Mouse (Mus musculus): ENCODE data around the gene 4930516K23Rik. TPM values are rescaled to one million over a fixed set of nuclear protein-coding genes. Genes with fewer than 3 reads are reported as not detected.

The 4930516K23Rik gene
- polyA plus RNA-seq, 1 experiment from 2014 or later: not detected

DNA sequence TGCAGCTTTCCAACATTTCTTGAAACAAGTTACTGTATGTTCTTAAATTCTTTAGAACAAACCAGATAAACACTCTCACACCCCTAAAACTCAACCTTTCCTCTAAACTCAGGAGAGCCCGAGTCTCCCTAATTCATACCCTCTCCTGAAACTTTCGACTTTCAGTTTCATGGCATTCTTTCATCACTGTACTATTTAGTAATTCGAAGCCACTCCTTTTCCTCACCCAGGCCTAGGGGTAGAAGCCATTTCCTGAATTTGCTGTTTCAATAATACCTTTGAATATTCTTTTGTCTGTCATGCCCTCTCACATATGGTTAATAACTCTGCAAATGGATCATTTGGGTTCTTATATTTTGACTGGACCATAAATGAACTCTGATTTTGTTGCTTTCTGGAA is 34.3 kb downstream of the 4930516K23Rik start:
- no peak overlapping the region for H3K27ac ChIP-seq (replicated peaks; ENCODE audit: low read depth, low read length)
- ATAC-seq (ENCODE audit: low FRiP score, low TSS enrichment) (no peak), DNase-seq (no peak)
- H3K9ac ChIP-seq (replicated peaks; ENCODE audit: low read length): no peak overlapping the region
- H3K4me2 ChIP-seq (ENCODE audit: low read length): no peak overlapping the region
- WGBS: 83% methylated on average over 3 of the region's 3 CpGs
- no peaks in the 10 kb centered on the region for H3K9me3 ChIP-seq (ENCODE audit: control insufficient read depth, low read length)
- no peaks in the 10 kb centered on the region for H3K4me1 ChIP-seq (ENCODE audit: control insufficient read depth, insufficient read depth, low read length)
- no peaks in the 10 kb centered on the region for H3K36me3 ChIP-seq (ENCODE audit: control insufficient read depth, insufficient read depth, low read length)
- H3K4me3 ChIP-seq (replicated peaks; ENCODE audit: low read depth, low read length): no peak overlapping the region
- H3K27me3 ChIP-seq (ENCODE audit: control insufficient read depth, insufficient read depth, low read length): no peaks in the 10 kb centered on the region

DNA sequence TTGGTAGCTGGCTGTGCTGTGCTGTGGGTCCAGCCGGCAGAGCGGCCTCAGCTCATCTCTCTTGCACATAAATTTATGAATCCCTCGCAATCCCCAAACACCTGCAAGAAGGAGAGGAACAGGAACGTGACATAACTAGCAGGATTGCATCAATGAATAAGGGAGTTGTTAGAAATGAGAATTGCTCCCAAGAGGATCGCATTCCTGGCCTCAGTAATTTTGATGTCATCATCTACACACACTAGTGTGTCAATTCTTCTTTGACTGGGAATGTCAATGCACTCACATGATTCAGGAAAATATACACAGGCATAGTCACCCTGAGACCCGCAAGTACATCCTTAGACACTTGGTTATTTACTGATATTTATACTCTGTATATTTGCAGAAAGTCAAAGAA is 35.8 kb downstream of the 4930516K23Rik start, which contains the start of gene Olfr640:
TSS of gene Olfr640 (minus strand) at position 101 of the 400 bp plus-strand sequence.
- ATAC-seq (ENCODE audit: low FRiP score, low TSS enrichment) (no peak), DNase-seq (no peak)
- Histone ChIP-seq H3K36me3 (ENCODE audit: control insufficient read depth, insufficient read depth, low read length) (no peaks in the 10 kb centered on the region), H3K4me2 (ENCODE audit: low read length) (no peak within 1 kb of the TSS), H3K4me3 (replicated peaks; ENCODE audit: low read depth, low read length) (no peak within 1 kb of the TSS), H3K4me1 (ENCODE audit: control insufficient read depth, insufficient read depth, low read length) (no peaks in the 10 kb centered on the region), H3K9me3 (ENCODE audit: control insufficient read depth, low read length) (no peaks in the 10 kb centered on the region), H3K27me3 (ENCODE audit: control insufficient read depth, insufficient read depth, low read length) (no peaks in the 10 kb centered on the region), H3K9ac (replicated peaks; ENCODE audit: low read length) (no peak within 1 kb of the TSS), H3K27ac (replicated peaks; ENCODE audit: low read depth, low read length) (no peak within 1 kb of the TSS)
- 85% methylated on average over 6 of the region's 6 CpGs for WGBS

DNA sequence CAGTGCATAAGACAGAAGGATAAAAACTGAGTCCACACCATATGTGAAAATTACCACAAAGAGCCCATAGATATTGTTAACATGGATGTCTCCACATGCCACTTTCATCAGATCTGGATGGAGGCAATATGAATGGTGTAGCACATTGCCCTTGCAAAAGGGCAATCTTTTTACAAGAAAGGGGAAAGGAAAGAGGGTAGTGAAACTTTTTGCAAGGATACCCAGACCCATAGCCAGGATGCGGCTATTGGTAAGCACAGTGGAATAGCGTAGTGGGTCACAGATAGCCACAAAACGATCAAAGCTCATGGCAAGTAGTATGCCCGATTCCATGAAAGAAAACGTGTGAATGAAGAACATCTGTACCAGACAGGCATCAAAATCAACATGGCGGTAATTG is 39.6 kb downstream of the 4930516K23Rik start:
- H3K4me3 ChIP-seq (replicated peaks; ENCODE audit: low read depth, low read length): no peak overlapping the region
- H3K36me3 ChIP-seq (ENCODE audit: control insufficient read depth, insufficient read depth, low read length): no peaks in the 10 kb centered on the region
- no peaks in the 10 kb centered on the region for H3K9me3 ChIP-seq (ENCODE audit: control insufficient read depth, low read length)
- 94% methylated on average over 6 of the region's 6 CpGs for WGBS
- ATAC-seq (ENCODE audit: low FRiP score, low TSS enrichment): no peak
- H3K4me1 ChIP-seq (ENCODE audit: control insufficient read depth, insufficient read depth, low read length): no peaks in the 10 kb centered on the region
- H3K4me2 ChIP-seq (ENCODE audit: low read length): no peak overlapping the region
- no peak for DNase-seq
- H3K27me3 ChIP-seq (ENCODE audit: control insufficient read depth, insufficient read depth, low read length): no peaks in the 10 kb centered on the region
- H3K27ac ChIP-seq (replicated peaks; ENCODE audit: low read depth, low read length): no peak overlapping the region
- no peak overlapping the region for H3K9ac ChIP-seq (replicated peaks; ENCODE audit: low read length)

DNA sequence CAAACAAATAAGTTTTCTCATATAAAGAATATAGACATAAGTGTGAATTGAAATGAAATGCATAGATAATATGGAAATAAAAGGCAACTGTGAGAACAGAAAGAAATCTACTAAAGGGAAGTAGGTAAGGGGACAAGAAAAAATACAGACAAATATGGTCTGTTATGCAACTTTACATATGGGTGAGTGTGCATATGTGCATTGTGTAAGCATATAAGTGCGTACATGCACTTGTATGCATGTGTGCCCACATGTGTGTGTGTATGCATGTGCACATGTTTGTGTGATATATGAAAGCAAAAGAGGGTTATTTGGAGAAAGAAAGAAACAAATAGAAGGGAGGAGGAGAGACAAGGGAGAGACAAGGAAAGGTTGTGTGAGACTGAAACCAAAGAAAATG is 42.3 kb downstream of the 4930516K23Rik start:
- Histone ChIP-seq H3K36me3 (ENCODE audit: control insufficient read depth, insufficient read depth, low read length) (no peaks in the 10 kb centered on the region), H3K9me3 (ENCODE audit: control insufficient read depth, low read length) (no peaks in the 10 kb centered on the region), H3K4me2 (ENCODE audit: low read length) (no peak overlapping the region), H3K27ac (replicated peaks; ENCODE audit: low read depth, low read length) (no peak overlapping the region), H3K9ac (replicated peaks; ENCODE audit: low read length) (no peak overlapping the region), H3K4me3 (replicated peaks; ENCODE audit: low read depth, low read length) (no peak overlapping the region), H3K4me1 (ENCODE audit: control insufficient read depth, insufficient read depth, low read length) (no peaks in the 10 kb centered on the region), H3K27me3 (ENCODE audit: control insufficient read depth, insufficient read depth, low read length) (no peaks in the 10 kb centered on the region)
- ATAC-seq (ENCODE audit: low FRiP score, low TSS enrichment) (no peak), DNase-seq (no peak)
- 87% methylated on average over 1 of the region's 1 CpGs for WGBS

DNA sequence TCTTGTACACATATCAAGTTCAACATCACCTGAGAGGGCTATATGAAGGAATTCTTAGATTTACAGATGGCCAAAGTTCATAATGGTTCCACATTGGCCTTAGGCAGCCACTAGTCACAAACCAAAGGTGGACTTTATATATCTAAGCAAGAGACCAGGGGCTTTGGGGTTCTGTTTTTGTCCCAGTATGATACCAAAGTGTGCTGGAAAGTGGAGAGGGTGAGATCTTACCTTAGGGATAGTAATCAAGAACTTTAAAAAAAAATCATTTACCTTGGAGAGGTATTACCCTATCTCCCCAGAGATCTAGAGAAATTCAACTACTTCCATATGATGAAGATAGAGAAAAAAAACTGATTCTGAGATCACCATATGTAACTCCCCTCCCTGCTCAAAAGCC is 44.0 kb downstream of the 4930516K23Rik start, which contains the start of gene Olfr639:
TSS of gene Olfr639 (minus strand) at position 101 of the 400 bp plus-strand sequence.
- H3K9ac ChIP-seq (replicated peaks; ENCODE audit: low read length): no peak within 1 kb of the TSS
- ATAC-seq (ENCODE audit: low FRiP score, low TSS enrichment): no peak
- no peak within 1 kb of the TSS for H3K4me2 ChIP-seq (ENCODE audit: low read length)
- H3K36me3 ChIP-seq (ENCODE audit: control insufficient read depth, insufficient read depth, low read length): no peaks in the 10 kb centered on the region
- no peaks in the 10 kb centered on the region for H3K9me3 ChIP-seq (ENCODE audit: control insufficient read depth, low read length)
- H3K4me3 ChIP-seq (replicated peaks; ENCODE audit: low read depth, low read length): no peak within 1 kb of the TSS
- DNase-seq: no peak
- H3K4me1 ChIP-seq (ENCODE audit: control insufficient read depth, insufficient read depth, low read length): no peaks in the 10 kb centered on the region
- no peak within 1 kb of the TSS for H3K27ac ChIP-seq (replicated peaks; ENCODE audit: low read depth, low read length)
- no peaks in the 10 kb centered on the region for H3K27me3 ChIP-seq (ENCODE audit: control insufficient read depth, insufficient read depth, low read length)

Other genes starting within 250 kb of the 4930516K23Rik start
- gene Hbb-bt, start 247.4 kb downstream of the 4930516K23Rik start, polyA plus RNA-seq (2014; fragmentation: Nextera tagmentation; extraction: Ambion mirVana): 856 and 1,369 TPM in 2 replicates
- gene Hbb-bs, start 233.3 kb downstream of the 4930516K23Rik start, polyA plus RNA-seq (2014; fragmentation: Nextera tagmentation; extraction: Ambion mirVana): 2,393 and 3,364 TPM in 2 replicates
- gene Hbb-bh2, start 220.9 kb downstream of the 4930516K23Rik start, polyA plus RNA-seq (2014; fragmentation: Nextera tagmentation; extraction: Ambion mirVana): not detected in 2 replicates
- 0.78 and 4.0 TPM in 2 replicates for gene Hbb-bh1, start 218.3 kb downstream of the 4930516K23Rik start, polyA plus RNA-seq (2014; fragmentation: Nextera tagmentation; extraction: Ambion mirVana)
- 175 and 602 TPM in 2 replicates for gene Hbb-y, start 208.2 kb downstream of the 4930516K23Rik start, polyA plus RNA-seq (2014; fragmentation: Nextera tagmentation; extraction: Ambion mirVana)
- not detected in 2 replicates for gene Olfr66, start 175.2 kb downstream of the 4930516K23Rik start, polyA plus RNA-seq (2014; fragmentation: Nextera tagmentation; extraction: Ambion mirVana)
- gene Olfr64, start 167.0 kb downstream of the 4930516K23Rik start, polyA plus RNA-seq (2014; fragmentation: Nextera tagmentation; extraction: Ambion mirVana): not detected in 2 replicates
- gene Olfr65, start 158.0 kb downstream of the 4930516K23Rik start, polyA plus RNA-seq (2014; fragmentation: Nextera tagmentation; extraction: Ambion mirVana): not detected in 2 replicates
- not detected in 2 replicates for gene Olfr631, start 132.6 kb downstream of the 4930516K23Rik start, polyA plus RNA-seq (2014; fragmentation: Nextera tagmentation; extraction: Ambion mirVana)
- gene Olfr632, start 127.1 kb downstream of the 4930516K23Rik start, polyA plus RNA-seq (2014; fragmentation: Nextera tagmentation; extraction: Ambion mirVana): not detected in 2 replicates
- not detected in 2 replicates for gene Olfr633, start 117.0 kb downstream of the 4930516K23Rik start, polyA plus RNA-seq (2014; fragmentation: Nextera tagmentation; extraction: Ambion mirVana)
- not detected in 2 replicates for gene Olfr635, start 90.3 kb downstream of the 4930516K23Rik start, polyA plus RNA-seq (2014; fragmentation: Nextera tagmentation; extraction: Ambion mirVana)
- not detected in 2 replicates for gene Olfr638, start 62.7 kb downstream of the 4930516K23Rik start, polyA plus RNA-seq (2014; fragmentation: Nextera tagmentation; extraction: Ambion mirVana)
- gene Olfr639, start 44.1 kb downstream of the 4930516K23Rik start, polyA plus RNA-seq (2014; fragmentation: Nextera tagmentation; extraction: Ambion mirVana): not detected in 2 replicates
- not detected in 2 replicates for gene Olfr640, start 35.9 kb downstream of the 4930516K23Rik start, polyA plus RNA-seq (2014; fragmentation: Nextera tagmentation; extraction: Ambion mirVana)
- not detected in 2 replicates for gene Olfr641, start 26.0 kb downstream of the 4930516K23Rik start, polyA plus RNA-seq (2014; fragmentation: Nextera tagmentation; extraction: Ambion mirVana)
- not detected in 2 replicates for gene Olfr642, start 8.8 kb downstream of the 4930516K23Rik start, polyA plus RNA-seq (2014; fragmentation: Nextera tagmentation; extraction: Ambion mirVana)
- not detected in 2 replicates for gene Olfr644, start 10.4 kb upstream of the 4930516K23Rik start, polyA plus RNA-seq (2014; fragmentation: Nextera tagmentation; extraction: Ambion mirVana)
- gene Olfr645, start 24.0 kb upstream of the 4930516K23Rik start, polyA plus RNA-seq (2014; fragmentation: Nextera tagmentation; extraction: Ambion mirVana): not detected in 2 replicates
- gene Olfr646, start 43.4 kb upstream of the 4930516K23Rik start, polyA plus RNA-seq (2014; fragmentation: Nextera tagmentation; extraction: Ambion mirVana): not detected in 2 replicates
- gene Ubqln5, start 68.4 kb upstream of the 4930516K23Rik start, polyA plus RNA-seq (2014; fragmentation: Nextera tagmentation; extraction: Ambion mirVana): not detected in 2 replicates
- gene Olfr643, start 76.0 kb upstream of the 4930516K23Rik start, polyA plus RNA-seq (2014; fragmentation: Nextera tagmentation; extraction: Ambion mirVana): not detected in 2 replicates
- gene Ubqln3, start 81.8 kb upstream of the 4930516K23Rik start, polyA plus RNA-seq (2014; fragmentation: Nextera tagmentation; extraction: Ambion mirVana): not detected in 2 replicates
- not detected in 2 replicates for gene Ubqlnl, start 89.1 kb upstream of the 4930516K23Rik start, polyA plus RNA-seq (2014; fragmentation: Nextera tagmentation; extraction: Ambion mirVana)
- gene Olfm5, start 103.4 kb upstream of the 4930516K23Rik start, polyA plus RNA-seq (2014; fragmentation: Nextera tagmentation; extraction: Ambion mirVana): not detected in 2 replicates
- 0.50 and 0.74 TPM in 2 replicates for gene Olfr648, start 121.9 kb upstream of the 4930516K23Rik start, polyA plus RNA-seq (2014; fragmentation: Nextera tagmentation; extraction: Ambion mirVana)
- not detected in 2 replicates for gene Olfr649, start 134.5 kb upstream of the 4930516K23Rik start, polyA plus RNA-seq (2014; fragmentation: Nextera tagmentation; extraction: Ambion mirVana)
- 0.19 and 0.59 TPM in 2 replicates for gene Trim6, start 157.3 kb upstream of the 4930516K23Rik start, polyA plus RNA-seq (2014; fragmentation: Nextera tagmentation; extraction: Ambion mirVana)
- 0.38 and 1.4 TPM in 2 replicates for gene Trim34a, start 183.0 kb upstream of the 4930516K23Rik start, polyA plus RNA-seq (2014; fragmentation: Nextera tagmentation; extraction: Ambion mirVana)
- 0.11 TPM in 1 of 2 replicates, not detected in the other for gene Trim5, start 226.6 kb upstream of the 4930516K23Rik start, polyA plus RNA-seq (2014; fragmentation: Nextera tagmentation; extraction: Ambion mirVana)